Mouse (Mus musculus) spleen, adult 2 months (tissue): ENCODE data around the gene Taf3.

ENCODE experiments used
- CTCF ChIP-seq: fragments of 200-500 bp; IDR thresholded peaks from 2 replicates; pipeline ENCODE4 v1.5.1; 2011; ENCODE audit warnings: mild to moderate bottlenecking, inconsistent platforms; ENCODE audit not compliant: insufficient read depth, insufficient read length, insufficient replicate concordance; ENCODE audit errors: extremely low read depth
- POLR2A ChIP-seq: fragments of 200-500 bp; IDR thresholded peaks from 2 replicates; pipeline ENCODE4 v1.6.1; 2011; ENCODE audit warnings: low read depth, low read length, inconsistent platforms

DNA sequence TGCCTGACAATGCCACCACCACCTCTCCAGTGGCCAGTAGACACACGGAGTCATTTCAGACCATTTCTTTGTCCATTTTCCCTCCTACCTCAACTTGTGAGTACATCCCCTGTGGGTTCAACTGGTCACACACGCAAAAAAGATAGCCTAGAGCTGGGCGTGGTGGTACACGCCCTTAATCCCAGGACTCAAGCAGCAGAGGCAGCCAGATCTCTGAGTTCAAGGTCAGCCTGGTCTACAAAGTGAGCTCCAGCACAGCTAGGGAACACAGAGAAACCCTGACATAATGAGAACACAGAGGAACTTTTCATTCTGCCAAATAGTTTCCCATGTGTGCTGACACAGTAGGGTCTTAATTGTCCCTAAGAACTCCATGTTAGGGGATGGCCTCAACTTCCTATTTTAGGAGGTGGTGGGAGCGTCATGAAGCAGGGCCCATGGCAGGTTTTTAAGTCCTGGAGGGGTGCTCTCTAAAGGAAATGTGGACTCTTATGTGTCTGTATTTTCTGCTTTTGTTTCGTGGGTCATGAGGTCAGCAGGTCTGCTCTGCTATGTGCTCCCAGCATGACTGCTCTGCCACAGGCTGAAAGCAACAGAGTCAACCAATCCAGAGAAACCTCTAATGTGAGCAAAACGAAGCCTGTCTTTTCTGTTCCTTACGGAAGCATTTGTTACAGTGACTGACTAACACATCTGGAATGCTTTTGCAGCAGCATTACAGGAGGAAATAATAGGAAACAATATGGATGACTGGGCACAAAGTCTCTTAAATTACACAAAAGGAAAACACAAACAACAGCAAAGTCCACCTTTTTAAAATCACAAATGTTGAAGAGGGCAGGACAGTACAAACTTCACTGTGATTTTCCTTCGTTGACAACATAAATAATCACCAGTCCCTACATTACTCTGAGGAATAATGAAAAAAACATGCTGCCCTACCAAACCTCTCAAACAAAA lies 92.5 kb downstream of the Taf3 start:
- TF ChIP-seq CTCF (no peak), POLR2A (no peak)
